Mouse (Mus musculus) embryonic facial prominence, embryonic 15.5 days (tissue): ENCODE measurements around the gene Lect2. TPM values are rescaled to one million over a fixed set of nuclear protein-coding genes. Genes with fewer than 3 reads are reported as not detected.

Experiments used
- ATAC-seq: fragments of 200-750 bp; cut with Nextera tagmentation; 2 replicates; pipeline ENCODE4 v1.8.0; 2017; ENCODE audit warnings: low read depth, moderate TSS enrichment; ENCODE audit not compliant: insufficient number of reproducible peaks, low FRiP score, low TSS enrichment
- H3K27ac ChIP-seq: fragments of 300-500 bp; sonication (generic); replicated peaks from 2 replicates; pipeline ENCODE4 v1.5.1; 2015; ENCODE audit warnings: mild to moderate bottlenecking, inconsistent platforms
- H3K27me3 ChIP-seq: fragments of 300-500 bp; sonication (generic); 2 replicates; pipeline ENCODE4 v1.6.1; 2015; ENCODE audit warnings: inconsistent platforms
- H3K36me3 ChIP-seq: fragments of 300-500 bp; sonication (generic); 2 replicates; pipeline ENCODE4 v1.6.1; 2015; ENCODE audit warnings: mild to moderate bottlenecking, inconsistent platforms
- H3K4me1 ChIP-seq: fragments of 300-500 bp; sonication (generic); 2 replicates; pipeline ENCODE4 v1.6.1; 2015; ENCODE audit warnings: inconsistent platforms
- H3K4me2 ChIP-seq: fragments of 300-500 bp; sonication (generic); replicated peaks from 2 replicates; pipeline ENCODE4 v1.6.1; 2015; ENCODE audit warnings: mild to moderate bottlenecking, inconsistent platforms
- H3K4me3 ChIP-seq: fragments of 300-500 bp; sonication (generic); replicated peaks from 2 replicates; pipeline ENCODE4 v1.5.1; 2015; ENCODE audit warnings: mild to moderate bottlenecking, inconsistent platforms
- H3K9ac ChIP-seq: fragments of 300-500 bp; sonication (generic); 2 replicates; pipeline ENCODE4 v1.6.1; 2015; ENCODE audit warnings: inconsistent platforms
- H3K9me3 ChIP-seq: fragments of 300-500 bp; sonication (generic); replicated peaks from 2 replicates; pipeline ENCODE4 v1.6.1; 2016; ENCODE audit warnings: inconsistent platforms
- WGBS: fragments of 180-500 bp; shearing (Covaris S2); methylation state at CpG from one replicate; pipeline ENCODE4 v1.1.7; 2015; 5-methylcytosine and 5-hydroxymethylcytosine counted together
- polyA plus RNA-seq: library from polyadenylated mRNA; unstranded; fragments of >200 nt; fragmentation: Nextera tagmentation; extraction: Ambion mirVana; gene quantifications from 2 replicates; pipeline ENCODE4 v1.2.1, GENCODE M21; 2015

Lect2 gene
- polyA plus RNA-seq, 1 experiment from 2014 or later: not detected

- Histone ChIP-seq H3K27me3 (no peaks in the 10 kb centered on the region), H3K4me1 (0 out of 2 replicates have a peak, but pooled peaks cover 3% of the 10 kb centered on the region), H3K4me3 (no peak overlapping the region), H3K9ac (no peak overlapping the region), H3K4me2 (no peak overlapping the region), H3K36me3 (no peaks in the 10 kb centered on the region), H3K9me3 (no peaks in the 10 kb centered on the region), H3K27ac (no peak overlapping the region)
- ATAC-seq: no peak
- 2% methylated on average over 1 of the region's 1 CpGs for WGBS
Measured at GRCm38 (mm10) chr13:56555957-56556356, 7.7 kb upstream of the Lect2 start.

DNA sequence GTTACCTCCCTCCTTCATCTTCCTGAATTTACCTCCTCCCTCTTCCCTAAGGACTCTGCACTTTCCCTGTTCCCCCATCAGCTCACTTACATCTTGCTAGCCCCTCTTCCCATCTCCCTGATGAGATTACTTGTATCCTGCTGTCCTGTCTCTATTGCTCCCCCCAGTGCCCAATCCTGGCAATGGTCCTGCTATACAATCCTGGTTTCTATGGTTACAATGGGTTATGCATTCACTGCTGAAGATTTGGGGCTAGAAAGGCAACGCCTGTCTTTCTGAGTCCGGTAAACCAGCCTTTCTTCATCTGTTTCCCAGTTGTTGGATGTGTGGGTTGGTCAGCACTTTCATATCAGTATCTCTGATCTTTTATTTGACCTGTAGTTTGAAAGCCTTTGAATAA, 6.1 kb upstream of the Lect2 start:
- no peak for ATAC-seq
- H3K36me3 ChIP-seq: no peaks in the 10 kb centered on the region
- no peak overlapping the region for H3K4me2 ChIP-seq
- no peaks in the 10 kb centered on the region for H3K9me3 ChIP-seq
- no peak overlapping the region for H3K4me3 ChIP-seq
- H3K9ac ChIP-seq: no peak overlapping the region
- 7% methylated on average over 2 of the region's 2 CpGs for WGBS
- H3K27me3 ChIP-seq: no peaks in the 10 kb centered on the region
- no peak overlapping the region for H3K27ac ChIP-seq
- 0 out of 2 replicates have a peak, but pooled peaks cover 3% of the 10 kb centered on the region for H3K4me1 ChIP-seq

GRCm38 (mm10) chr13:56553923-56554322, 5.6 kb upstream of the Lect2 start:
- WGBS: 46% methylated on average over 2 of the region's 2 CpGs
- no peak overlapping the region for H3K4me2 ChIP-seq
- no peaks in the 10 kb centered on the region for H3K36me3 ChIP-seq
- no peak overlapping the region for H3K9ac ChIP-seq
- H3K27ac ChIP-seq: no peak overlapping the region
- H3K9me3 ChIP-seq: no peaks in the 10 kb centered on the region
- H3K27me3 ChIP-seq: no peaks in the 10 kb centered on the region
- H3K4me3 ChIP-seq: no peak overlapping the region
- no peak for ATAC-seq
- 0 out of 2 replicates have a peak, but pooled peaks cover 3% of the 10 kb centered on the region for H3K4me1 ChIP-seq

GRCm38 (mm10) chr13:56551661-56552060, 3.4 kb upstream of the Lect2 start:
- 61% methylated on average over 6 of the region's 6 CpGs for WGBS
- no peaks in the 10 kb centered on the region for H3K27me3 ChIP-seq
- no peak overlapping the region for H3K9ac ChIP-seq
- no peaks in the 10 kb centered on the region for H3K36me3 ChIP-seq
- 0 out of 2 replicates have a peak, but pooled peaks cover 3% of the 10 kb centered on the region for H3K4me1 ChIP-seq
- H3K4me3 ChIP-seq: no peak overlapping the region
- H3K4me2 ChIP-seq: no peak overlapping the region
- H3K27ac ChIP-seq: no peak overlapping the region
- no peaks in the 10 kb centered on the region for H3K9me3 ChIP-seq
- ATAC-seq: no peak

DNA sequence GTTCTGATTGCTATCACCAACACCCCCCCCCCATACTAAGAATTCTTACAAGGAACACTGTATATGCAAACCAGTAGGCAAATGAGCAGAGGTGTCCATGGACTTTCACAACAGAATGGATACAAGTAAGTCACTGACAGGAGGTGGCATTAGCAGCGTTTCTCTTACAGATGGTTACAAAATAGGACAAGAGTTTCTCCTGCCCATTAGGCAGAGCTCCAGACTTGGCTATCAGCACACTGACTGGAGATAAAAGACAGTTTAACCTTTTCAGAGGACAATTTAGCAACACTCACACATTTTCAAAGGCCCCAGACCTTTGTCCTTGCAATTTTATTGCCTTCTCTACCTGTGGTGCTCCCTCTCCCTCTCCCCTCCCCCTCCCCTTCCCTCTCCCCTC, 2.3 kb upstream of the Lect2 start:
- Histone ChIP-seq H3K27ac (no peak overlapping the region), H3K4me2 (no peak overlapping the region), H3K27me3 (no peaks in the 10 kb centered on the region), H3K9me3 (no peaks in the 10 kb centered on the region), H3K4me3 (no peak overlapping the region), H3K36me3 (no peaks in the 10 kb centered on the region), H3K4me1 (0 out of 2 replicates have a peak, but pooled peaks cover 3% of the 10 kb centered on the region), H3K9ac (no peak overlapping the region)
- ATAC-seq: no peak
- WGBS: 42% methylated on average over 1 of the region's 1 CpGs

GRCm38 (mm10) chr13:56549364-56549763, 1.1 kb upstream of the Lect2 start:
- Histone ChIP-seq H3K4me1 (peaks cover 5% of the 10 kb centered on the region; the same call in 1 of the 2 replicates), H3K4me2 (no peak overlapping the region), H3K4me3 (no peak overlapping the region), H3K27me3 (no peaks in the 10 kb centered on the region), H3K9me3 (no peaks in the 10 kb centered on the region), H3K27ac (no peak overlapping the region), H3K9ac (no peak overlapping the region), H3K36me3 (no peaks in the 10 kb centered on the region)
- WGBS: 62% methylated on average over 4 of the region's 4 CpGs
- ATAC-seq: no peak

GRCm38 (mm10) chr13:56544956-56545355, 3.3 kb downstream of the Lect2 start:
- ATAC-seq: no peak
- WGBS: 37% methylated on average over 3 of the region's 3 CpGs
- H3K4me2 ChIP-seq: no peak overlapping the region

GRCm38 (mm10) chr13:56543805-56544204, 4.5 kb downstream of the Lect2 start:
- Histone ChIP-seq H3K27me3 (no peaks in the 10 kb centered on the region), H3K4me3 (no peak overlapping the region), H3K4me1 (peaks cover 4% of the 10 kb centered on the region; the same call in 1 of the 2 replicates), H3K9ac (no peak overlapping the region), H3K36me3 (no peaks in the 10 kb centered on the region), H3K4me2 (no peak overlapping the region), H3K27ac (no peak overlapping the region), H3K9me3 (no peaks in the 10 kb centered on the region)
- WGBS: 79% methylated on average over 9 of the region's 9 CpGs
- ATAC-seq: no peak

More at GRCm38 (mm10) chr13:56544956-56545355, 3.3 kb downstream of the Lect2 start:
- Histone ChIP-seq H3K9ac (no peak overlapping the region), H3K4me3 (no peak overlapping the region), H3K9me3 (no peaks in the 10 kb centered on the region), H3K27me3 (no peaks in the 10 kb centered on the region), H3K4me1 (peaks cover 4% of the 10 kb centered on the region; the same call in 1 of the 2 replicates), H3K27ac (no peak overlapping the region), H3K36me3 (no peaks in the 10 kb centered on the region)

DNA sequence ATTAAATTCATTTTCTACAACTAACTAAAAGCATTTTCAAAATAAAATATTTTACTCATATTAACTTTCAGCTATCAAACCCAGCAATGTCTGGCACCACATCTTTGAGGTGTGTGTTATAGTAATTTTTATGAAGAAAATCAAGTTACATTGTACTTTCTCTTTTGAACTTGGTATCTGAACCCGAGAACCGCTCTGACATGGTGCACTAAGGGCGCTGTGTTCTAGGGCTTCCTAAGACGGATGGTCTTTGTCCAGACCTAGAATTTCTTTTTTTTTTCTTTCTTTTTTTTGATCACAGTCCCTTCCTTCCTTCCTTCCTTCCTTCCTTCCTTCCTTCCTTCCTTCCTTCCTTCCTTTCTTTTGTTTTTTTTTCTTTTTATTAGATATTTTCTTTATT, 8.5 kb downstream of the Lect2 start:
- H3K27me3 ChIP-seq: no peaks in the 10 kb centered on the region
- 91% methylated on average over 4 of the region's 4 CpGs for WGBS
- H3K4me3 ChIP-seq: no peak overlapping the region
- 0 out of 2 replicates have a peak, but pooled peaks cover 3% of the 10 kb centered on the region for H3K9me3 ChIP-seq
- no peak for ATAC-seq
- no peak overlapping the region for H3K27ac ChIP-seq
- H3K36me3 ChIP-seq: no peaks in the 10 kb centered on the region
- H3K4me2 ChIP-seq: no peak overlapping the region
- H3K4me1 ChIP-seq: peaks cover 2% of the 10 kb centered on the region; the same call in 1 of the 2 replicates
- H3K9ac ChIP-seq: no peak overlapping the region

GRCm38 (mm10) chr13:56537026-56537425, 11.3 kb downstream of the Lect2 start:
- H3K36me3 ChIP-seq: no peaks in the 10 kb centered on the region
- H3K4me2 ChIP-seq: no peak overlapping the region
- 77% methylated on average over 12 of the region's 12 CpGs for WGBS
- no peak for ATAC-seq
- no peak overlapping the region for H3K9ac ChIP-seq
- no peak overlapping the region for H3K27ac ChIP-seq
- no peaks in the 10 kb centered on the region for H3K4me1 ChIP-seq
- H3K9me3 ChIP-seq: 0 out of 2 replicates have a peak, but pooled peaks cover 3% of the 10 kb centered on the region
- H3K27me3 ChIP-seq: no peaks in the 10 kb centered on the region
- H3K4me3 ChIP-seq: no peak overlapping the region

- H3K27me3 ChIP-seq: no peaks in the 10 kb centered on the region
- no peak overlapping the region for H3K4me3 ChIP-seq
- no peak for ATAC-seq
- H3K27ac ChIP-seq: no peak overlapping the region
- H3K9me3 ChIP-seq: 0 out of 2 replicates have a peak, but pooled peaks cover 3% of the 10 kb centered on the region
- no peak overlapping the region for H3K4me2 ChIP-seq
- no peak overlapping the region for H3K9ac ChIP-seq
- H3K4me1 ChIP-seq: no peaks in the 10 kb centered on the region
- no peaks in the 10 kb centered on the region for H3K36me3 ChIP-seq
- WGBS: 80% methylated on average over 5 of the region's 5 CpGs
Measured at GRCm38 (mm10) chr13:56535570-56535969, 12.7 kb downstream of the Lect2 start.

DNA sequence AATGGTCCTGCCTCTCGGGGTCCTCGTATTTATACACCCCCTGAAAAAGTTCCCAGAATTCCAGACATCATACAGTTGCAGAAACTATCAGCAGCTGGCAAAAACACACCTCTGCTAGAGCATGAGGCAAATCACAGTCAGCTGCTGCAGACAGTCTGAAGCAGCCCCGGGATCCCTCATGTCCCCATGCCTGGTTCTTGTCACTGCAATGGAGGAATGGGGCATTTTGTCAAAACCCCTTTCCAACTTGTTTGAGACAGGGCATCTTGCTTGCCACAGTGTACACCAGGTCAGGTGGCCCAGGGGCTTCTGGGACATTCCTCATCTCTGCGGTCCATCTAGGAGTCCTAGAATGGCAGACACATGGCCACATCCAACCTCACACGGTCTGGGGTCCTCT, 13.4 kb downstream of the Lect2 start:
- WGBS: 80% methylated on average over 5 of the region's 5 CpGs
- Histone ChIP-seq H3K9me3 (0 out of 2 replicates have a peak, but pooled peaks cover 3% of the 10 kb centered on the region), H3K4me3 (no peak overlapping the region), H3K4me2 (no peak overlapping the region), H3K36me3 (no peaks in the 10 kb centered on the region), H3K9ac (no peak overlapping the region), H3K27ac (no peak overlapping the region), H3K27me3 (no peaks in the 10 kb centered on the region), H3K4me1 (no peaks in the 10 kb centered on the region)
- ATAC-seq: no peak
